Mouse (Mus musculus): Measurements from ENCODE around the gene Vps35l.

Gene Vps35l

GRCm38 (mm10) chr7:118883957-118884356 is 143.9 kb downstream of the Vps35l start:
- DNase-seq (ENCODE audit: low spot score): no peak

GRCm38 (mm10) chr7:118884969-118885368 is 144.9 kb downstream of the Vps35l start:
- no peak for DNase-seq (ENCODE audit: low spot score)

GRCm38 (mm10) chr7:118887303-118888055 is 147.5 kb downstream of the Vps35l start:
- DNase-seq (ENCODE audit: low spot score): no peak

GRCm38 (mm10) chr7:118889046-118889680 is 149.1 kb downstream of the Vps35l start:
- no peak for DNase-seq (ENCODE audit: low spot score)
